Mouse (Mus musculus): Measurements from ENCODE around the gene Gm49345. TPM values are rescaled to one million over a fixed set of nuclear protein-coding genes. Genes with fewer than 3 reads are reported as not detected.
"Not testable (repeated sequence)": the region's sequence is repeated elsewhere in the genome, so short reads cannot be mapped to it uniquely, and the experiment has no call there.

The Gm49345 gene
- 0.15 TPM in 1 of 2 replicates, not detected in the other for polyA plus RNA-seq (2016; fragmentation: Nextera tagmentation; extraction: Ambion mirVana)

DNA sequence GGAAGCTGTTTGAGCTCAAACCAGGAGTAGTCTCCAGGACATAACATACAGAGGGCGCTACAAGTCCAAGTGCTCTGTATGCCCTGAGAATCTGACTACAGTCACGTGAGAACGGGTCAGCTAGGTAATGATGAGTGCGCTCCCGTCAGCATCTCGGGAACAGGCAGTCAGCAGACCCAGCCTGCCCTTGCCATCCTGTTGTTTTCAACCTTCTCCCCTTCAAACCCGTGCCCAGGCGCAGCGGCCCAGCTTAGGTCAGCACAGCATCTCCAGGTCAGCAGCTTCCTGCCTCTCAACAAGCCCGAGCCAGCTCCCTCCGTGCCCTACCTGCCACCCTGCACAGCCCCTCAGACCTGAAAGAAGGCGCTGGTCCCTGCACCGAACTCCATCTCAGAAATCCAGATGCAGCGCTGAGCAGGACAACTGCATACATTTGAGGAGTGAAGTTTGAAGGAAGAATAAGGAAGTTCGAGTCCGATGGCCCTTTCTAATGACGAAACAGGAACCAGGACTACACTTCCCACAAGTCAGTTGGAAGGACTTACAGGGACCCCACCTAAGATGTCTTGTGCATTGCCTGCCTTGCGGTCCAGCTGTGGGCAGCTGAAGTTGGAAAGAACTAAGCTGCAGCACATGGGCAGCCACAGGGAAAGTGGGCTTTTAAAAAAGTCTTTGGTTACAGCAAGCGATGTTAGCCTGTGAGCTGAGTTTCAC, at the start of gene Gm49345, which contains the start of gene Zfp729a:
Gene Gm49345 (minus strand): TSS at position 476 of the 714 bp plus-strand sequence.
Gene Zfp729a (minus strand): TSS at position 498 of the 714 bp plus-strand sequence.
- H3K4me3 ChIP-seq, result peak within 1 kb of the TSS; percentile 84
- H3K9me3 ChIP-seq, result no peaks in the 10 kb centered on the region
- H3K36me3 ChIP-seq (replicated peaks), result no peaks in the 10 kb centered on the region
- peaks cover 4% of the 10 kb centered on the region for H3K4me1 ChIP-seq
- no peaks in the 10 kb centered on the region for H3K27me3 ChIP-seq (replicated peaks; ENCODE audit: low read depth, poor library complexity, severe bottlenecking)
- WGBS, result 0% methylated on average over 19 of the region's 19 CpGs
- peak; percentile 84 for DNase-seq (ENCODE audit: low spot score)
- H3K27ac ChIP-seq (replicated peaks), result peak within 1 kb of the TSS; percentile 83

DNA sequence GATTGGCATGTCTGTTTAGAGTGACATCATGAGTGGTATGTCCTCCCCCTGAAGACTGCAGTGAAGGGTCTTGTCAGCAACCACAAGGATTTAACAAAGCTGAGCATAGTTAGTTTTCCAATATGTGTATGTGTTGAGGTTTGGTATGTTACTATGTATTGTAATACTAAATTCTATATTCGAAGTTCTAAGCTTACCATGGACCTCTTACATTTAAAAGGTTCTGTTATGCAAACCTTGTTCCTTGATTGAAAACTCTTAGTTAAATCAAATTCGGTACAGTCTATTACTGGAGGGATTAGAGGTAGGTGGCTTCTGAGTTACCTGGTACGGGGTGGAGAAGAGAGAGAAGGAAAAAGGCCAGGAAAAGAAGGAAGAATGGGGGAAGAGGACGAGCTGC, 49.4 kb upstream of the Gm49345 start, which contains the start of gene Zfp738:
Gene Zfp738 (minus strand): TSS at position 101 of the 400 bp plus-strand sequence.
- Histone ChIP-seq H3K27me3 (replicated peaks; ENCODE audit: low read depth, poor library complexity, severe bottlenecking) (no peaks in the 10 kb centered on the region), H3K36me3 (replicated peaks) (no peaks in the 10 kb centered on the region), H3K4me1 (peaks cover 3% of the 10 kb centered on the region), H3K27ac (replicated peaks) (no peak within 1 kb of the TSS), H3K9me3 (no peaks in the 10 kb centered on the region), H3K4me3 (no peak within 1 kb of the TSS)
- DNase-seq (ENCODE audit: low spot score), result no peak
- WGBS, result 85% methylated on average over 4 of the region's 4 CpGs

DNA sequence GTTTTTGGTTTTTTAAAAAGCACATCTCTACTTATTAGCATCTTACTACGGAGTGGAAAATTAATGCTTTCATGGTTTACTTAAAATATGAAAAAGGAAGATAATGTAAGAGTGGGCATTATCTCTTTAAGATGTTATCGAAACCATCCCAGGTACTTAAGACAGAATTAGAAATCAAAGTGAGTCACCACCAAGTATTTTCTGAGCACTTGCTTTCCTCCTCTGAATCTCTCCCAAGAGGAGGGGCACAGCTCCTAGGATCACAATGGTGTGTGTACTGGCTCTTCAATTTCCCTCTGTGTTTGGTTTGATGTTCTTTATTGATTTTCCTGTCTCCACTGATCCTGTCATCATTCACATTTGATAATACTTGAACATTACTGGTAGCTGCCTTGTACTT, 46.3 kb upstream of the Gm49345 start:
- not testable (repeated sequence) for H3K9me3 ChIP-seq; DNase-seq (ENCODE audit: low spot score); H3K4me1 ChIP-seq; H3K27me3 ChIP-seq (replicated peaks; ENCODE audit: low read depth, poor library complexity, severe bottlenecking); H3K36me3 ChIP-seq (replicated peaks)
- peak overlapping the region; percentile 75 for H3K4me3 ChIP-seq
- WGBS, result 68% methylated on average over 2 of the region's 2 CpGs
- H3K27ac ChIP-seq (replicated peaks), result peak overlapping the region; percentile 80

DNA sequence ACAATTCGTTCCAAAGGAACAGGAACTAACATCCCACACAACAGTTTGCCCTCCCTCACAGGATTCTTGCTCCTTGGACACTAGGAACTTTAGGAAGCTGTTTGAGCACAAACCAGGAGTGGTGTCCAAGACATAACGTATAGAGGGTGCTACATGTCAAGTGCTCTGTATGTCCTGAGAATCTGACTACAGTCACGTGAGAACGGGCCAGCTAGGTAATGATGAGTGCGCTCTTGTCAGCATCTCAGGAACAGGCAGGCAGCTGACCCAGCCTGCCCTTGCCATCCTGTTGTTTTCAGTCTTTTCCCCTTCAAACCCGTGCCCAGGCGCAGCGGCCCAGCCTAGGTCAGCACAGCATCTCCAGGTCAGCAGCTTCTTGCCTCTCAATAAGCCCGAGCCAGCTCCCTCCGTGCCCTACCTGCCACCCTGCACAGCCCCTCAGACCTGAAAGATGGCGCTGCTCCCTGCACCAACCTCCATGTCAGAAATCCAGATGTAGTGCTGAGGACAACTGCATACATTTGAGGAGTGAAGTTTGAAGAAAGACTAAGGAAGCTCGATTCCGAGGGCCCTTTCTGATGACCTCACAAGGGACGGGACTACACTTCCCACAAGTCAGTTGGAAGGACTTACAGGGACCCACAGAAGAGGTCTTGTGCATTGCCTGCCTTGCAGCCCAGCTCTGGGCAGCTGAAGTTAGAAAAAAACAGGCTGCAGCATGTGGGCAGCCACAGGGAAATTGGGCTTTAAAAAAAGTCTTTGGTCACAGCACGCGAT, 45.6 kb upstream of the Gm49345 start:
- 15% methylated on average over 16 of the region's 16 CpGs for WGBS
- peak; percentile 82 for DNase-seq (ENCODE audit: low spot score)
- not testable (repeated sequence) for H3K36me3 ChIP-seq (replicated peaks); H3K9me3 ChIP-seq; H3K4me1 ChIP-seq; H3K27me3 ChIP-seq (replicated peaks; ENCODE audit: low read depth, poor library complexity, severe bottlenecking)
- Histone ChIP-seq H3K27ac (replicated peaks) (peak overlapping the region; percentile 80), H3K4me3 (peak overlapping the region; percentile 75)

DNA sequence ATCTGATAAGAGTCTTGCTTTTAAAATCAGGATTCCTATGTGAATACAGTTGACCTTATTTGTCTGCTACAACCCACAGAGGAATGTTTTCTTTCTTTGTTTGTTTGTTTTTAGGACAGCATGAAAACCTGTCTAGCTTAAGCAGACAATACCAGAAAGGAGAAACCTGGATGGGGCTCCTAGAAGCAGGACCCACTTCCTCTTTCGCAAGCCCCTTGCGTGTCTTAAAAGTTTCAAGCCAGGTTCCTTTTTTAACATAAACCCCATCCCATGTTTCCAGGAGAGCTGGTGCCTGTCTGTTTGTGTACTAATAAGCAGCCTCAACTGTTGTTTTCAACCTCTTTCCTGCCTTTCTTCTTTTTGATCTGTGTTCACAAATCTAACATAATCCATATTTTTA, 37.3 kb upstream of the Gm49345 start:
- Histone ChIP-seq H3K4me3 (no peak overlapping the region), H3K27me3 (replicated peaks; ENCODE audit: low read depth, poor library complexity, severe bottlenecking) (no peaks in the 10 kb centered on the region), H3K9me3 (no peaks in the 10 kb centered on the region), H3K27ac (replicated peaks) (no peak overlapping the region), H3K36me3 (replicated peaks) (peaks cover 11% of the 10 kb centered on the region), H3K4me1 (no peaks in the 10 kb centered on the region)
- DNase-seq (ENCODE audit: low spot score), result no peak
- WGBS, result 93% methylated on average over 2 of the region's 2 CpGs

DNA sequence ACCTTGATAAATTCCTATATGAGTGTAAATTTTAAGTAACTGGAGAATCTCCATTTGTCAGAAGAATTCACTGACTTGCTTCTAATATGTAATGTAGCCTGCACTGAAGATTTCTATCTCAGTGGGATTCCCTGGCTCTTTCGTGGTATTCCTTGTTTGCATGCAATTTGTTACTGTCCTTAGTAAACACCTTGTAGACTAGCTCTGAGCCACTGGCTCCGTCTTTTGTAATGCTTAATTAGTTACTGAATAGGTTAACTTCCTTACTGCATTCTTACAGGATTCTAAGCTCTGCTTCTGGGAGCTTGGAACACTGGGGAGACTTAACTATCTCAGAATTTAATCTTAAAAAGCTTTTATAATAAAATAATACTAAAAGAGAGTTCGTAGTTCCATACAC, 14.9 kb upstream of the Gm49345 start:
- DNase-seq (ENCODE audit: low spot score), result no peak
- Histone ChIP-seq H3K4me1 (no peaks in the 10 kb centered on the region), H3K27ac (replicated peaks) (no peak overlapping the region), H3K27me3 (replicated peaks; ENCODE audit: low read depth, poor library complexity, severe bottlenecking) (no peaks in the 10 kb centered on the region), H3K4me3 (no peak overlapping the region), H3K36me3 (replicated peaks) (no peaks in the 10 kb centered on the region), H3K9me3 (no peaks in the 10 kb centered on the region)
- WGBS, result 46% methylated on average over 3 of the region's 3 CpGs

DNA sequence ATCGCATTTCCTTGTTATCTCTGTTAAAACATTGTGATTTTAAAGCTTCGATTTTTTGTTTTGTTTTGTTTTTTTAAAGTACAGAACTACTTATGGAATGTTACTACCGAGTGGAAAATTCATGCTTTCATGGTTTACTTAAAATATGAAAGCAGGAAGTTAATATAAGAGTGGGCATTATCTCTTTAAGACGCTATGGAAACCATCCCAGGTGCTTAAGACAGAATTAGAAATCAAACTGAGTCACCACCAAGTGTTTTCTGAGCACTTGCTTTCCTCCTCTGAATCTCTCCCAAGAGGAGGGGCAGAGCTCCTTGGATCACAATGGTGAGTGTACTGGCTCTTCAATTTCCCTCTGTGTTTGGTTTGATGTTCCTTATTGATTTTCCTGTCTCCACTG, 27.5 kb downstream of the Gm49345 start:
- H3K27me3 ChIP-seq (replicated peaks; ENCODE audit: low read depth, poor library complexity, severe bottlenecking), result no peaks in the 10 kb centered on the region
- H3K36me3 ChIP-seq (replicated peaks), result 0 out of 2 replicates have a peak, but pooled peaks cover 2% of the 10 kb centered on the region
- no peak overlapping the region for H3K27ac ChIP-seq (replicated peaks)
- WGBS, result 93% methylated on average over 4 of the region's 4 CpGs
- no peak overlapping the region for H3K4me3 ChIP-seq
- peaks cover 6% of the 10 kb centered on the region for H3K4me1 ChIP-seq
- H3K9me3 ChIP-seq, result 0 out of 2 replicates have a peak, but pooled peaks cover 4% of the 10 kb centered on the region
- DNase-seq (ENCODE audit: low spot score), result no peak

DNA sequence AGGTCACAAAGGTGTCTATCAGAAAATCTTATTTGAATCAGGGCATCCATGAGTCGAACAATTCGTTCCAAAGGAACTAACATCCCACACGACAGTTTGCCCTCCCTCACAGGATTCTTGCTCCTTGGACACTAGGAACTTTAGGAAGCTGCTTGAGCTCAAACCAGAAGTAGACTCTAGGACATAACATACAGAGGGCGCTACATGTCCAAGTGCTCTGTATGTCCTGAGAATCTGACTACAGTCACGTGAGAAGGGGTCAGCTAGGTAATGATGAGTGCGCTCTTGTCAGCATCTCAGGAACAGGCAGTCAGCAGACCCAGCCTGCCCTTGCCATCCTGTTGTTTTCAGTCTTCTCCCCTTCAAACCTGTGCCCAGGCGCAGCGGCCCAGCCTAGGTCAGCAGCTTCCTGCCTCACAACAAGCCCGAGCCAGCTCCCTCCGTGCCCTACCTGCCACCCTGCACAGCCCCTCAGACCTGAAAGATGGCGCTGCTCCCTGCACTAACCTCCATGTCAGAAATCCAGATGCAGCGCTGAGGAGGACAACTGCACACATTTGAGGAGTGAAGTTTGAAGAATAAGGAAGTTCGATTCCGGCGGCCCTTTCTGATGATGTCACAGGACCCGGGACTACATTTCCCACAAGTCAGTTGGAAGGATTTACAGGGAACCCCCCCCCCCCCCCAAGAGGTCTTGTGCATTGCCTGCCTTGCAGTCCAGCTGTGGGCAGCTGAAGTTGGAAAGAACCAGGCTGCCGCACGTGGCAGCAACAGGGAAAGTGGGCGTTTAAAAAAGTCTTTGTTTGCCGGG, 28.3 kb downstream of the Gm49345 start, which contains the start of gene Zfp729b:
Gene Zfp729b (minus strand): TSS at position 642 of the 811 bp plus-strand sequence.
- Histone ChIP-seq H3K27ac (replicated peaks) (peak within 1 kb of the TSS; percentile 85), H3K36me3 (replicated peaks) (0 out of 2 replicates have a peak, but pooled peaks cover 2% of the 10 kb centered on the region), H3K4me1 (peaks cover 6% of the 10 kb centered on the region), H3K27me3 (replicated peaks; ENCODE audit: low read depth, poor library complexity, severe bottlenecking) (no peaks in the 10 kb centered on the region), H3K9me3 (0 out of 2 replicates have a peak, but pooled peaks cover 4% of the 10 kb centered on the region), H3K4me3 (peak within 1 kb of the TSS; percentile 74)
- WGBS, result 3% methylated on average over 20 of the region's 20 CpGs
- DNase-seq (ENCODE audit: low spot score), result peak; percentile 90

DNA sequence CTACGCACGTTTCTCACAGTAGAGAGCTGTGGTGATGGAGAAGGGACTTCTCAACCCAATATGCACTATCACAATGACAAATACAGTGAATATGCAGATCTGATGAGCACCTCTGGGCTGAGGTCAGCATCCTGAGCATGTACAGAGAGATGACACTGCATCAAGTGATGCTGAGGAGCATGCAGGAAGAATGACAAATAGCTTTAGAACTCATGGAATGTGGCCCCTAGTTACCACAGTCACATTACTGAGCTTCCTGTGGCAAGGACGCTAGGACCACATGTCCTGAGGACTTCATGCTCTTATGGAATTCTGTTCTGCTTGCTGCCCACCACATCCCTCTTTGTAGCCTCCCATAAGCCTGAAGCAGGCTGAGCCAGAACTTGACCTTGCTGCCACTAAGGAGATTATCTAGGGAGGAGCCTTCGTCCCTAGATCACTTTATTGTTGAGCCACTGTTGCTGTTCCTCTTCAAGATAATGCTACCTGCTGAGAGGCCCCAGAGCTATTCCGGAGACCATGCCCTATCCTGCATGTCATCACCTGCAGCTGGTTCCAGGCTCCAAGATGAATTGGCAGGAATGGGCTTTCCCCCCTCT, 64.9 kb downstream of the Gm49345 start:
- 79% methylated on average over 5 of the region's 5 CpGs for WGBS
- no peaks in the 10 kb centered on the region for H3K36me3 ChIP-seq (replicated peaks)
- no peak overlapping the region for H3K4me3 ChIP-seq

DNA sequence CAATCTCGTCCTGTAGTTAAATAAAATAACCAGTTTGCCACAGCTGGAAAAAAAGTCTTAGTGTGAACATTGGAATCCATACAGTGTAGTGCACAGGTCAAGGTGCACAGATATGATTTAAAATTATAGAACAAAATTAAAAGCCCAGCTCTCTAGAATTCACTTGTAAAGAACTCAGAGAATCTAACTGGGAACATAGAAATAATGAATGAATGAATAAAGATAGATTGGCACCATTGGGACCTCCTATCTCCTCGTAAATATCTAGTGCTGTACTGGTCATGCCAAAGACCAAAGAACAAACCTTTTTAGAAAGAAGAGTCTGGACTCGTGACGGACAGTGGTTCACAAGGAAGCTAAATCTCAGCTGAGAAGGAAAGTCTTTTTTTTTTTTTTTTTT, 83.8 kb downstream of the Gm49345 start, which contains the start of gene Zfp748:
Gene Zfp748 (minus strand): TSS at position 101 of the 400 bp plus-strand sequence.
- Histone ChIP-seq H3K9me3 (peaks cover 5% of the 10 kb centered on the region; the same call in 1 of the 2 replicates), H3K4me3 (peak within 1 kb of the TSS; percentile 88), H3K4me1 (peaks cover 11% of the 10 kb centered on the region), H3K27me3 (replicated peaks; ENCODE audit: low read depth, poor library complexity, severe bottlenecking) (no peaks in the 10 kb centered on the region), H3K36me3 (replicated peaks) (peaks cover 11% of the 10 kb centered on the region; the same call in 1 of the 2 replicates), H3K27ac (replicated peaks) (peak within 1 kb of the TSS; percentile 95)
- WGBS, result 80% methylated on average over 4 of the region's 4 CpGs
- no peak for DNase-seq (ENCODE audit: low spot score)

More for the DNA sequence above, 64.9 kb downstream of the Gm49345 start:
- no peak for DNase-seq (ENCODE audit: low spot score)
- no peaks in the 10 kb centered on the region for H3K4me1 ChIP-seq
- no peaks in the 10 kb centered on the region for H3K9me3 ChIP-seq
- H3K27me3 ChIP-seq (replicated peaks; ENCODE audit: low read depth, poor library complexity, severe bottlenecking), result no peaks in the 10 kb centered on the region
- H3K27ac ChIP-seq (replicated peaks), result no peak overlapping the region

DNA sequence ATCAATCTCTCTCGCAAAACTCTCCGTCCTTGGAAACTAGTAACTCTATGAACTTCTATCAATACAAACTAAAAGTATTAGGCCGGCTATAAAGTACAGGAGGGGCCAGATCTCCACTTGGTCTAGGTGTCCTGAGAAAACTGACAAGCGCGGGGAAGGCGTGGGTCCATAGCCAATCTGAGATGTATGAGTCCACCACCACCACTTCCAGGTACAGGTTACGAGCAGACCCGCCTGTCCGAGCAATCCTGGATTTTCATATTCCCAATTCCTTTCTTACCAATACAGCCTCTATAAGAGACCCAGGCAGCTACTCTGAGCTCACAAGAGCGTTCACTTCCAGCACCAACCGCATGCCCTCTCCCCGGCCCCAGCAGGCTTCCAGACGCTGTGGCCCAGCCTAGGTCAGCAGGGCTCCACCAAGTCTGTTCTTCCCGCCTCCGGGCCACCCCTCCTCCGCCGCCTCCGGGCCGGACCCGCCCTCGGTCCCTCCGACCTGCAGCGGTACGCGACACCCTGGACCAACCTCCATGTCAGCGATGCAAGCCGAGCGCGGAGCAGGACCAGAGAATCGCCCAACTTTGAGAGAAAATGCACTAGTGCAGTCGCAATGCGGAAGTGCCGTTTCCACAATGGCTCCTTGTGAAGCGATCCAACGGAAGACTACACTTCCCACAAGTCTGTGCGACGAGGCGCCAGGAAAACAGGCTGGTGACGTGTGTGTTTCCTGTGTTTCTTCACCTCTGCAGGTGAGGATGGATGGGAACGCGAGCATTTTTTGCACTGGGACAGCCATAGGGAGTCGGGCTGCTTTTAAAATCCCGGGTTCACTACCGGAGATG, 84.8 kb downstream of the Gm49345 start:
- DNase-seq (ENCODE audit: low spot score), result peak; percentile 85
- Histone ChIP-seq H3K4me3 (peak overlapping the region; percentile 88), H3K27ac (replicated peaks) (peak overlapping the region; percentile 95), H3K4me1 (peaks cover 11% of the 10 kb centered on the region), H3K27me3 (replicated peaks; ENCODE audit: low read depth, poor library complexity, severe bottlenecking) (no peaks in the 10 kb centered on the region), H3K9me3 (peaks cover 5% of the 10 kb centered on the region; the same call in 1 of the 2 replicates), H3K36me3 (replicated peaks) (peaks cover 14% of the 10 kb centered on the region)
- 1% methylated on average over 44 of the region's 44 CpGs for WGBS

All from embryonic facial prominence, embryonic 10.5 days (tissue).